Mouse (Mus musculus) heart, adult 10 weeks (tissue): ENCODE measurements around the gene Gm20894. TPM values are rescaled to one million over a fixed set of nuclear protein-coding genes. Genes with fewer than 3 reads are reported as not detected.

Experiments
- polyA plus RNA-seq: library from polyadenylated mRNA; stranded (reverse); fragments of 350-450 nt; fragmentation: Illumina TruSeq; extraction: RNeasy Lipid Tissue Mini Kit (QIAGEN cat#74804); gene quantifications from one replicate; pipeline ENCODE4 v1.2.3, GENCODE M21; 2014; ENCODE audit warnings: low read depth, low replicate concordance

Gm20894 gene
- polyA plus RNA-seq = not detected

DNA sequence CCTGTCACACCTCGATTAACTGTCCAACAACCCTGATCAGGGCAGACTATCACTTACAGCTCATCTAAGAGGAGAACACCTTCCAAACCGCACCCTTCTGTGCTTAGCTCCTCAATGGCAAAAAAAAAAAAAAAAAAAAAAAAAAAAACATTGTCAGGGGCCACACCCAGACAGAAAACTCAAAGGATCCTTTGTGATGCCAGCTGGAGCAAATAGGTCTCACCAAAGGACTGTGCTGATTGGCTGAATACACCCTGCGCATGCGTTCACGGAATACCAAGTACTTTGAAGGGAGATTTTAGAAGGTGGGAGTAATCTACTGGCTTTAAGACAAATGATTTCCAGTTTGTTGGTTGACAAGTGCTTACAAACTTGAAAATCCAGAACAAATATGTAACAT is at the start of gene Gm20894:
TSS of gene Gm20894 (minus strand) at position 101 of the 400 bp plus-strand sequence.

